Mouse (Mus musculus) forebrain, embryonic 16.5 days (tissue): ENCODE data around the gene Tanc1. TPM values are rescaled to one million over a fixed set of nuclear protein-coding genes. Genes with fewer than 3 reads are reported as not detected.

ENCODE experiments used
- ATAC-seq: fragments of 200-750 bp; cut with Nextera tagmentation; 2 replicates; pipeline ENCODE4 v1.8.0; 2017; ENCODE audit warnings: mild to moderate bottlenecking, moderate library complexity
- H3K27ac ChIP-seq: fragments of 300-500 bp; sonication (generic); 2 replicates; pipeline ENCODE4 v1.5.1; 2014; ENCODE audit warnings: low read length, control low read depth
- H3K27me3 ChIP-seq: fragments of 300-500 bp; sonication (generic); replicated peaks from 2 replicates; pipeline ENCODE4 v1.6.1; 2014; ENCODE audit warnings: low read length; ENCODE audit not compliant: control insufficient read depth, insufficient read depth
- H3K36me3 ChIP-seq: fragments of 300-500 bp; sonication (generic); 2 replicates; pipeline ENCODE4 v1.6.1; 2014; ENCODE audit not compliant: control insufficient read depth, insufficient read depth
- H3K4me1 ChIP-seq: fragments of 300-500 bp; sonication (generic); replicated peaks from 2 replicates; pipeline ENCODE4 v1.6.1; 2014; ENCODE audit warnings: low read length; ENCODE audit not compliant: control insufficient read depth, insufficient read depth
- H3K4me2 ChIP-seq: fragments of 300-500 bp; sonication (generic); 2 replicates; pipeline ENCODE4 v1.6.1; 2014; ENCODE audit warnings: mild to moderate bottlenecking, low read length, control low read depth
- H3K4me3 ChIP-seq: fragments of 300-500 bp; sonication (generic); replicated peaks from 2 replicates; pipeline ENCODE4 v1.5.1; 2014; ENCODE audit warnings: mild to moderate bottlenecking, low read length, control low read depth
- H3K9ac ChIP-seq: fragments of 300-500 bp; sonication (generic); replicated peaks from 2 replicates; pipeline ENCODE4 v1.6.1; 2014; ENCODE audit warnings: low read depth, low read length, control low read depth
- H3K9me3 ChIP-seq: fragments of 300-500 bp; sonication (generic); 2 replicates; pipeline ENCODE4 v1.6.1; 2016; ENCODE audit warnings: low read length; ENCODE audit not compliant: control insufficient read depth
- WGBS: fragments of 180-500 bp; shearing (Covaris S2); extraction: QIAGEN DNeasy Blood & Tissue Kit; methylation state at CpG from one replicate; pipeline ENCODE4 v1.1.7; 2014; 5-methylcytosine and 5-hydroxymethylcytosine counted together
- polyA plus RNA-seq: library from polyadenylated mRNA; unstranded; fragments of >200 nt; fragmentation: Nextera tagmentation; extraction: Ambion mirVana; gene quantifications from 2 replicates; pipeline ENCODE4 v1.2.1, GENCODE M21; 2015

Tanc1 gene
- polyA plus RNA-seq, 1 experiment from 2014 or later = 10.7 TPM

- Histone ChIP-seq H3K4me1 (no peaks in the 10 kb centered on the region; the same call in 1 of the 2 replicates), H3K9ac (no peak overlapping the region), H3K27me3 (no peaks in the 10 kb centered on the region), H3K4me2 (no peak overlapping the region), H3K9me3 (no peaks in the 10 kb centered on the region), H3K27ac (no peak overlapping the region), H3K4me3 (no peak overlapping the region), H3K36me3 (no peaks in the 10 kb centered on the region)
- WGBS = 41% methylated on average over 7 of the region's 7 CpGs
- no peak for ATAC-seq
Observed at GRCm38 (mm10) chr2:59593341-59593902, 18.4 kb upstream of the Tanc1 start.

GRCm38 (mm10) chr2:59594095-59594494, 17.7 kb upstream of the Tanc1 start:
- Histone ChIP-seq H3K27ac (no peak overlapping the region), H3K9ac (no peak overlapping the region), H3K4me1 (no peaks in the 10 kb centered on the region; the same call in none of the 2 replicates), H3K4me3 (no peak overlapping the region), H3K27me3 (no peaks in the 10 kb centered on the region), H3K36me3 (no peaks in the 10 kb centered on the region), H3K9me3 (no peaks in the 10 kb centered on the region), H3K4me2 (no peak overlapping the region)
- ATAC-seq = no peak
- 33% methylated on average over 6 of the region's 6 CpGs for WGBS

GRCm38 (mm10) chr2:59596545-59596944, 15.3 kb upstream of the Tanc1 start:
- Histone ChIP-seq H3K4me2 (no peak overlapping the region), H3K27ac (no peak overlapping the region), H3K27me3 (no peaks in the 10 kb centered on the region), H3K9me3 (no peaks in the 10 kb centered on the region), H3K9ac (no peak overlapping the region), H3K4me1 (peaks cover 6% of the 10 kb centered on the region), H3K36me3 (no peaks in the 10 kb centered on the region), H3K4me3 (no peak overlapping the region)
- no peak for ATAC-seq
- 63% methylated on average over 8 of the region's 8 CpGs for WGBS

GRCm38 (mm10) chr2:59598286-59598685, 13.6 kb upstream of the Tanc1 start:
- Histone ChIP-seq H3K4me3 (no peak overlapping the region), H3K9ac (no peak overlapping the region), H3K4me2 (no peak overlapping the region), H3K36me3 (no peaks in the 10 kb centered on the region), H3K9me3 (no peaks in the 10 kb centered on the region), H3K4me1 (peaks cover 6% of the 10 kb centered on the region), H3K27me3 (no peaks in the 10 kb centered on the region), H3K27ac (no peak overlapping the region)
- ATAC-seq = no peak
- 90% methylated on average over 6 of the region's 6 CpGs for WGBS

GRCm38 (mm10) chr2:59598894-59599293, 12.9 kb upstream of the Tanc1 start:
- H3K4me2 ChIP-seq = no peak overlapping the region
- H3K27me3 ChIP-seq = no peaks in the 10 kb centered on the region
- H3K4me1 ChIP-seq = peaks cover 6% of the 10 kb centered on the region
- H3K9ac ChIP-seq = no peak overlapping the region
- H3K36me3 ChIP-seq = no peaks in the 10 kb centered on the region
- 8% methylated on average over 4 of the region's 4 CpGs for WGBS
- H3K9me3 ChIP-seq = no peaks in the 10 kb centered on the region
- H3K27ac ChIP-seq = no peak overlapping the region
- H3K4me3 ChIP-seq = no peak overlapping the region
- no peak for ATAC-seq

- Histone ChIP-seq H3K9ac (no peak overlapping the region), H3K4me3 (no peak overlapping the region), H3K36me3 (no peaks in the 10 kb centered on the region), H3K4me2 (no peak overlapping the region), H3K9me3 (no peaks in the 10 kb centered on the region), H3K27ac (no peak overlapping the region; the same call in 1 of the 2 replicates), H3K27me3 (no peaks in the 10 kb centered on the region), H3K4me1 (peaks cover 6% of the 10 kb centered on the region)
- WGBS = 15% methylated on average over 7 of the region's 7 CpGs
- peak; percentile 35 for ATAC-seq
Observed at GRCm38 (mm10) chr2:59599338-59600111, 12.3 kb upstream of the Tanc1 start.

GRCm38 (mm10) chr2:59600123-59600840, 11.6 kb upstream of the Tanc1 start:
- no peak overlapping the region for H3K27ac ChIP-seq
- no peak overlapping the region for H3K4me2 ChIP-seq

GRCm38 (mm10) chr2:59600980-59601379, 10.9 kb upstream of the Tanc1 start:
- no peaks in the 10 kb centered on the region for H3K9me3 ChIP-seq
- H3K4me2 ChIP-seq = no peak overlapping the region
- H3K9ac ChIP-seq = no peak overlapping the region
- H3K4me1 ChIP-seq = peaks cover 6% of the 10 kb centered on the region
- no peak overlapping the region for H3K4me3 ChIP-seq
- H3K27ac ChIP-seq = no peak overlapping the region
- 53% methylated on average over 2 of the region's 2 CpGs for WGBS
- no peaks in the 10 kb centered on the region for H3K36me3 ChIP-seq
- peak; percentile 77 for ATAC-seq
- H3K27me3 ChIP-seq = no peaks in the 10 kb centered on the region

More at GRCm38 (mm10) chr2:59600123-59600840, 11.6 kb upstream of the Tanc1 start:
- Histone ChIP-seq H3K9ac (no peak overlapping the region), H3K36me3 (no peaks in the 10 kb centered on the region), H3K4me3 (no peak overlapping the region), H3K27me3 (no peaks in the 10 kb centered on the region), H3K4me1 (peaks cover 6% of the 10 kb centered on the region), H3K9me3 (no peaks in the 10 kb centered on the region)
- ATAC-seq = peak; percentile 49
- 35% methylated on average over 19 of the region's 19 CpGs for WGBS

GRCm38 (mm10) chr2:59601452-59601851, 10.4 kb upstream of the Tanc1 start:
- WGBS = 93% methylated on average over 8 of the region's 8 CpGs
- Histone ChIP-seq H3K27me3 (no peaks in the 10 kb centered on the region), H3K4me3 (no peak overlapping the region), H3K4me1 (peaks cover 6% of the 10 kb centered on the region), H3K9me3 (no peaks in the 10 kb centered on the region), H3K9ac (no peak overlapping the region), H3K36me3 (no peaks in the 10 kb centered on the region), H3K4me2 (no peak overlapping the region), H3K27ac (no peak overlapping the region)
- ATAC-seq = no peak
